Mouse (Mus musculus) embryonic facial prominence, embryonic 15.5 days (tissue): ENCODE results near the gene Hspbap1. TPM values are rescaled to one million over a fixed set of nuclear protein-coding genes. Genes with fewer than 3 reads are reported as not detected.

ENCODE experiments used
- ATAC-seq: fragments of 200-750 bp; cut with Nextera tagmentation; 2 replicates; pipeline ENCODE4 v1.8.0; 2017; ENCODE audit warnings: low read depth, moderate TSS enrichment; ENCODE audit not compliant: insufficient number of reproducible peaks, low FRiP score, low TSS enrichment
- H3K27ac ChIP-seq: fragments of 300-500 bp; sonication (generic); replicated peaks from 2 replicates; pipeline ENCODE4 v1.5.1; 2015; ENCODE audit warnings: mild to moderate bottlenecking, inconsistent platforms
- H3K27me3 ChIP-seq: fragments of 300-500 bp; sonication (generic); 2 replicates; pipeline ENCODE4 v1.6.1; 2015; ENCODE audit warnings: inconsistent platforms
- H3K36me3 ChIP-seq: fragments of 300-500 bp; sonication (generic); 2 replicates; pipeline ENCODE4 v1.6.1; 2015; ENCODE audit warnings: mild to moderate bottlenecking, inconsistent platforms
- H3K4me1 ChIP-seq: fragments of 300-500 bp; sonication (generic); 2 replicates; pipeline ENCODE4 v1.6.1; 2015; ENCODE audit warnings: inconsistent platforms
- H3K4me2 ChIP-seq: fragments of 300-500 bp; sonication (generic); replicated peaks from 2 replicates; pipeline ENCODE4 v1.6.1; 2015; ENCODE audit warnings: mild to moderate bottlenecking, inconsistent platforms
- H3K4me3 ChIP-seq: fragments of 300-500 bp; sonication (generic); replicated peaks from 2 replicates; pipeline ENCODE4 v1.5.1; 2015; ENCODE audit warnings: mild to moderate bottlenecking, inconsistent platforms
- H3K9ac ChIP-seq: fragments of 300-500 bp; sonication (generic); 2 replicates; pipeline ENCODE4 v1.6.1; 2015; ENCODE audit warnings: inconsistent platforms
- H3K9me3 ChIP-seq: fragments of 300-500 bp; sonication (generic); replicated peaks from 2 replicates; pipeline ENCODE4 v1.6.1; 2016; ENCODE audit warnings: inconsistent platforms
- WGBS: fragments of 180-500 bp; shearing (Covaris S2); methylation state at CpG from one replicate; pipeline ENCODE4 v1.1.7; 2015; 5-methylcytosine and 5-hydroxymethylcytosine counted together
- polyA plus RNA-seq: library from polyadenylated mRNA; unstranded; fragments of >200 nt; fragmentation: Nextera tagmentation; extraction: Ambion mirVana; gene quantifications from 2 replicates; pipeline ENCODE4 v1.2.1, GENCODE M21; 2015

The Hspbap1 gene
- polyA plus RNA-seq, 1 experiment from 2014 or later = 13.9 TPM

GRCm38 (mm10) chr16:35765449-35765848, 4.7 kb upstream of the Hspbap1 start:
- H3K36me3 ChIP-seq = no peaks in the 10 kb centered on the region
- H3K4me1 ChIP-seq = peaks cover 15% of the 10 kb centered on the region
- no peaks in the 10 kb centered on the region for H3K9me3 ChIP-seq
- no peak overlapping the region for H3K4me3 ChIP-seq
- no peak overlapping the region for H3K4me2 ChIP-seq
- H3K27me3 ChIP-seq = no peaks in the 10 kb centered on the region
- H3K9ac ChIP-seq = no peak overlapping the region
- WGBS = 75% methylated on average over 2 of the region's 2 CpGs
- ATAC-seq = no peak
- no peak overlapping the region for H3K27ac ChIP-seq

GRCm38 (mm10) chr16:35766366-35766765, 3.8 kb upstream of the Hspbap1 start:
- no peak for ATAC-seq
- 72% methylated on average over 3 of the region's 3 CpGs for WGBS
- no peaks in the 10 kb centered on the region for H3K27me3 ChIP-seq

GRCm38 (mm10) chr16:35768469-35768784, 1.7 kb upstream of the Hspbap1 start:
- H3K9ac ChIP-seq = peak overlapping the region; percentile 83
- no peaks in the 10 kb centered on the region for H3K27me3 ChIP-seq
- H3K4me1 ChIP-seq = peaks cover 23% of the 10 kb centered on the region
- H3K9me3 ChIP-seq = no peaks in the 10 kb centered on the region
- 24% methylated on average over 6 of the region's 6 CpGs for WGBS
- H3K36me3 ChIP-seq = no peaks in the 10 kb centered on the region
- H3K27ac ChIP-seq = no peak overlapping the region
- peak overlapping the region; percentile 93 for H3K4me2 ChIP-seq
- peak overlapping the region; percentile 87 for H3K4me3 ChIP-seq
- ATAC-seq = no peak

More at GRCm38 (mm10) chr16:35766366-35766765, 3.8 kb upstream of the Hspbap1 start:
- no peaks in the 10 kb centered on the region for H3K36me3 ChIP-seq
- no peak overlapping the region for H3K4me2 ChIP-seq
- no peak overlapping the region for H3K27ac ChIP-seq
- H3K4me3 ChIP-seq = no peak overlapping the region
- H3K9me3 ChIP-seq = no peaks in the 10 kb centered on the region
- H3K9ac ChIP-seq = no peak overlapping the region
- peaks cover 23% of the 10 kb centered on the region for H3K4me1 ChIP-seq

DNA sequence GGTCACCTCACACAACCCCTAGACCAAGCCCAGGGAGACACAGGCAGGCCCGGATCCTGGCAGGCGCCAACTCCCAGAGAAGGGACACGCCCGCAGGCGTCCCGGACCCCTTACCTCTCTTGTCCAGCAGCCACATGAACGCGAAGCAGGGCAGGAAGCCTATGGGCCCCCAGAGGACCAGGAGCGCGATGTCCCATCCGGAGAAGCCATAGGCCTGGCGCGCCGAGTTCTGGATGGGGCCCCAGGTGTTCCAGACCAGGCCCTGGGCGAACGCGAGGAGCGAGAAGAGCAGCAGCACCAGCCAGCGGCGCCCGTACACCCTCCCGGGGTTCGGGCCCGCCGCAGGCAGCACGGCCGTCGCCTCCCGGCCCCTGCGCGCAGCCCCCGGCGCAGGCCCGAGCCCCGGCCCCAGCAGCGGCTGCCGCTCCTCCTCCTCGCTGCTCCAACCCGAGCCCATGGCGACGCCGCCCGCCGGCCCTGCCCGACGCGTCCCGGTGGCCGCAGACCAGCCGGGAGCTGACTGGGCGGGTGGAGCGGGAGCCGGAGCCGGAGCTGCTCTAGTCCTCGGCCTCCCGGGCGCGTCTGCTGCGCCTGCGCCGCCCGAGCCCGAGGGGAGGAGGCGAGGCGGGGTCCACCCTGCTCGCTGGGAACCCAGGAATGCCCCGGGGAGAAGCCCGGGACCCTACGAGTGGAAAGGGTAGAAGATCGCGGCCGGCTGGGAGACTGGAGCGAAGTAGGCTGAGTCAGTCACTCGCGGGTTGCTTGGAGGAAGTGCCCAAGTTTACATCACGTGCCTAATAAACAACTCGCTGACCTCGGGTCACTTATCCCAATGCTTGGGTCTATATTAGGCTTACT, 1.2 kb upstream of the Hspbap1 start, which contains the start of gene Dirc2:
Gene Dirc2, minus strand, starts transcription at position 572 of the 858 bp plus-strand sequence.
- Histone ChIP-seq H3K9ac (peak within 1 kb of the TSS; percentile 83), H3K4me3 (peak within 1 kb of the TSS; percentile 87), H3K4me2 (peak within 1 kb of the TSS; percentile 93), H3K36me3 (no peaks in the 10 kb centered on the region), H3K27me3 (no peaks in the 10 kb centered on the region), H3K9me3 (no peaks in the 10 kb centered on the region), H3K4me1 (peaks cover 23% of the 10 kb centered on the region), H3K27ac (peak within 1 kb of the TSS; percentile 65)
- ATAC-seq = peak; percentile 83
- under 1% methylated on average over 72 of the region's 78 CpGs for WGBS

- H3K9ac ChIP-seq = no peak overlapping the region
- H3K27me3 ChIP-seq = no peaks in the 10 kb centered on the region
- no peak overlapping the region for H3K27ac ChIP-seq
- H3K4me1 ChIP-seq = peaks cover 23% of the 10 kb centered on the region
- WGBS = 19% methylated on average over 8 of the region's 8 CpGs
- no peak for ATAC-seq
- H3K9me3 ChIP-seq = no peaks in the 10 kb centered on the region
- peak overlapping the region; percentile 87 for H3K4me3 ChIP-seq
- H3K4me2 ChIP-seq = peak overlapping the region; percentile 93
- H3K36me3 ChIP-seq = no peaks in the 10 kb centered on the region
These were observed 966 bp downstream of the Hspbap1 start for GRCm38 (mm10) chr16:35771141-35771540.

GRCm38 (mm10) chr16:35771606-35772005, 1.4 kb downstream of the Hspbap1 start:
- no peaks in the 10 kb centered on the region for H3K36me3 ChIP-seq
- H3K4me3 ChIP-seq = no peak overlapping the region
- no peak overlapping the region for H3K4me2 ChIP-seq
- H3K27me3 ChIP-seq = no peaks in the 10 kb centered on the region
- no peak overlapping the region for H3K27ac ChIP-seq
- H3K4me1 ChIP-seq = peaks cover 23% of the 10 kb centered on the region
- WGBS = 77% methylated on average over 5 of the region's 5 CpGs
- no peak for ATAC-seq
- no peak overlapping the region for H3K9ac ChIP-seq
- H3K9me3 ChIP-seq = no peaks in the 10 kb centered on the region

- no peaks in the 10 kb centered on the region for H3K36me3 ChIP-seq
- no peaks in the 10 kb centered on the region for H3K27me3 ChIP-seq
- H3K9ac ChIP-seq = no peak overlapping the region
- H3K9me3 ChIP-seq = no peaks in the 10 kb centered on the region
- WGBS = 92% methylated on average over 5 of the region's 5 CpGs
- H3K4me1 ChIP-seq = peaks cover 20% of the 10 kb centered on the region
- no peak overlapping the region for H3K4me3 ChIP-seq
- H3K27ac ChIP-seq = no peak overlapping the region
- no peak overlapping the region for H3K4me2 ChIP-seq
- ATAC-seq = no peak
These were observed 2.4 kb downstream of the Hspbap1 start for GRCm38 (mm10) chr16:35772598-35772997.

GRCm38 (mm10) chr16:35775835-35776234, 5.7 kb downstream of the Hspbap1 start:
- Histone ChIP-seq H3K27ac (no peak overlapping the region), H3K4me1 (peaks cover 5% of the 10 kb centered on the region), H3K9me3 (no peaks in the 10 kb centered on the region), H3K36me3 (no peaks in the 10 kb centered on the region), H3K9ac (no peak overlapping the region), H3K4me2 (no peak overlapping the region), H3K27me3 (no peaks in the 10 kb centered on the region), H3K4me3 (no peak overlapping the region)
- ATAC-seq = no peak
- 81% methylated on average over 1 of the region's 1 CpGs for WGBS

DNA sequence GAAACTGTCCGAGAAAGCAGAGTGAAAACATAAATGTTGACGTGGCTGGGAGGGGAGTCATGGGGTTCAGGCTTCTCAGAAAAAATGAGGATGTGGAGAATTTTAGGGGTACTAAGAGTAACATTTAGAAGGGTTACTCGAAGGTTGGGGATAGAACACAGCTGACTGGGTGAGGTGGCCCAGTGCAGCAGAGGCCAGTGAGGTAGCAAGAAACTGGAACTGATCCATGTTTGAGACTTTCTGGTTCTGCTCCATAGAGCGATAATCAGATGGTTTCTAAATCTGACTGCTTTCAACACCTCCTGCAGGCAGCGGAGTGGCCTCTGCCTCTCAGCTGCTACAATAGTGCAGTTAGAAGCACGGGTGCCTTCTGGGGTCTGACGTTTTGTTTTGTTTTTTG, 6.6 kb downstream of the Hspbap1 start:
- Histone ChIP-seq H3K9me3 (no peaks in the 10 kb centered on the region), H3K4me1 (no peaks in the 10 kb centered on the region), H3K27me3 (no peaks in the 10 kb centered on the region), H3K4me2 (no peak overlapping the region), H3K9ac (no peak overlapping the region), H3K36me3 (no peaks in the 10 kb centered on the region), H3K4me3 (no peak overlapping the region), H3K27ac (no peak overlapping the region)
- ATAC-seq = no peak
- 89% methylated on average over 7 of the region's 7 CpGs for WGBS

DNA sequence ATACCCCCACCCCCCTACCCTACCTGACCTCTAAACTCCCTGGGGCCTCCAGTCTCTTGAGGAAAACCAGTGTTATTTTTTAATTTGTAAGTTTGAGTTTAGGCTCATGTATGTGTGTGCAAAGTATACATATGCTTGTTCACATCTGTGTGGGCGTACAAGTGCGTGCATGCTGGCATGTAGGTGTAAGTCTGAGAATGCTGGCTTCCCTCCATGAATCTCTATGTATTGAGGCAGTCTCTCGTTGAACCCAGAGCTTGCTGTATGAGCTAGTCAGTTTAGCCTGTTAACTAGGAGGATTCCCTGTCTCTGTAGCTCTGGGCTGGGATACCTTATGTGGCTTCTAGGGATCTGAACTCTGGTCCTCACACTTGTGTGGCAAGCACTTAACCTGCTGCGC, 7.6 kb downstream of the Hspbap1 start:
- 93% methylated on average over 4 of the region's 4 CpGs for WGBS
- H3K4me1 ChIP-seq = no peaks in the 10 kb centered on the region
- H3K27me3 ChIP-seq = no peaks in the 10 kb centered on the region
- H3K4me2 ChIP-seq = no peak overlapping the region
- no peak overlapping the region for H3K4me3 ChIP-seq
- no peak overlapping the region for H3K27ac ChIP-seq
- no peaks in the 10 kb centered on the region for H3K36me3 ChIP-seq
- H3K9me3 ChIP-seq = no peaks in the 10 kb centered on the region
- ATAC-seq = no peak
- H3K9ac ChIP-seq = no peak overlapping the region

DNA sequence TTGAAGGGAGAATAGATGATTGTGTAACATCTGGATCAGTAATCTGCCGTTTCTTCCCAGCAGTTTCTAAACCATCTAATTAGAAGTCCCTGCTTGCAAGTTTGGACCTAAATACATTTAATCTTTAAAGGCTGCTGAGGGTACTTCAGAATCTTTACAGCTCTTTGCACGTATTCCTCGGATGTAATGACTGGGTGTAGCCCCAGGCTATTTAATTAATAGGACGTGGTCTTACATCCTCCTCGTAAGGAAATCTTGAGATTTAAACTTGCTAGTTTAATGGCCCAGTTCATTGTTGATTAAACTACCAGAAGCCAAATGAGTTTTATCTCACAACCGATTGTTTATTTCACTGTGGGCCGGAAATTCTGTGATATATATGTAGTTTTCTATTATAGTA, 9.5 kb downstream of the Hspbap1 start:
- 61% methylated on average over 7 of the region's 7 CpGs for WGBS
- no peak for ATAC-seq
- H3K9ac ChIP-seq = no peak overlapping the region

DNA sequence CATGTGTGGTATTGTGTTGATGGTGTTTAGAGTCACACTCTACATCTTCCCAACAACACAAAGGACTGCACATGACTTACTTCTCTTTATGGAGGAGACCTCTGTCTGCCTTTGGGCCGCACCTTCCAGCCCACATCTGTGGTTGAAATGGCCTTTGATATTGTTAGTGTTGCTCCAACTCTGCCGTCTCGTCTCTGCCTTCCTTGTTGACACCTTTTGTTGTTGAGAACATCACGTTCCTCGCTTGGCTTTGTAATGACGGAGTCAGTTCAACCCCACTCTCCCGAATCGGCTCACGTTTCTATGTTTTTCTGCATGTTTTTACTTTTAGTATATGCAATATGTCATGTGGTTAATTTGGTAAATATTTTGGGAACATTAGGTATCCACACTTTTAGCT, 10.9 kb downstream of the Hspbap1 start:
- Histone ChIP-seq H3K27me3 (no peaks in the 10 kb centered on the region), H3K4me2 (no peak overlapping the region), H3K27ac (no peak overlapping the region), H3K4me3 (no peak overlapping the region), H3K36me3 (no peaks in the 10 kb centered on the region), H3K9ac (no peak overlapping the region), H3K9me3 (no peaks in the 10 kb centered on the region), H3K4me1 (no peaks in the 10 kb centered on the region)
- no peak for ATAC-seq
- 87% methylated on average over 9 of the region's 9 CpGs for WGBS

More for the DNA sequence above, 9.5 kb downstream of the Hspbap1 start:
- H3K27ac ChIP-seq = no peak overlapping the region
- H3K9me3 ChIP-seq = no peaks in the 10 kb centered on the region
- H3K36me3 ChIP-seq = no peaks in the 10 kb centered on the region
- no peak overlapping the region for H3K4me2 ChIP-seq
- H3K27me3 ChIP-seq = no peaks in the 10 kb centered on the region
- H3K4me3 ChIP-seq = no peak overlapping the region
- H3K4me1 ChIP-seq = no peaks in the 10 kb centered on the region
